Mouse (Mus musculus) stomach, postnatal 0 days (tissue): ENCODE data around the gene Auts2.

Source experiments
- CTCF ChIP-seq: IDR thresholded peaks from 2 replicates; pipeline ENCODE4 v1.5.1; 2016; ENCODE audit warnings: antibody characterized with exemption, low read depth, mild to moderate bottlenecking, moderate library complexity
- EP300 ChIP-seq: optimal IDR thresholded peaks from 2 replicates; pipeline ENCODE3; 2016; ENCODE audit warnings: antibody characterized with exemption

DNA sequence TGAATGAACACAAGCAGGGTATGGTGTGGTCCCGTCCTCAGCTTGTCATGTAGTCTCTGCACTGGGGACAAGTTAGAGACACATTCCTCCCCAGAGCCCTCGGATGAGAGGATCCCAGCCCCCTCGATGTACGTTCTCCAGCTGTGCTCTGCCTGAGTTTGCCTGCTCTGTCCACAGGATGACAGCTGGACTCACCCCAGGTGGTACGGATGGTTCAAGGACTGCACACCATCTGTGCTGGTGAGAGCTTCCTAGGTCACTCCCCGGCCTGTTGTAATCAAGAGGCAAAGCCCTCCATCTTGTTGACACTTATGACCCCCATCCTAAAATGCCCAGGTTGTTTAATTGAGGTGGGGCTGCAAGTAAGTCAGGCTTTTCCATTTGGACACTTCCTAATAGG, 839.4 kb downstream of the Auts2 start:
- no peak for TF ChIP-seq CTCF
- TF ChIP-seq EP300 = no peak
